Mouse (Mus musculus): ENCODE data around the gene Sipa1l2. TPM values are rescaled to one million over a fixed set of nuclear protein-coding genes. Genes with fewer than 3 reads are reported as not detected.
A peak's percentile ranks its signal among the peaks of the same experiment; 100 is the strongest.

The Sipa1l2 gene
- total RNA-seq, 2 experiments from 2014 or later = 36.9 to 42.0 TPM

GRCm38 (mm10) chr8:125482491-125483096 is 87.0 kb downstream of the Sipa1l2 start:
- no peak for DNase-seq (ENCODE audit: low spot score in 2 of 2)

- DNase-seq (ENCODE audit: low spot score in 2 of 2) = peak; percentile 41 to 66
These were observed 94.7 kb downstream of the Sipa1l2 start for GRCm38 (mm10) chr8:125474876-125475275.

DNA sequence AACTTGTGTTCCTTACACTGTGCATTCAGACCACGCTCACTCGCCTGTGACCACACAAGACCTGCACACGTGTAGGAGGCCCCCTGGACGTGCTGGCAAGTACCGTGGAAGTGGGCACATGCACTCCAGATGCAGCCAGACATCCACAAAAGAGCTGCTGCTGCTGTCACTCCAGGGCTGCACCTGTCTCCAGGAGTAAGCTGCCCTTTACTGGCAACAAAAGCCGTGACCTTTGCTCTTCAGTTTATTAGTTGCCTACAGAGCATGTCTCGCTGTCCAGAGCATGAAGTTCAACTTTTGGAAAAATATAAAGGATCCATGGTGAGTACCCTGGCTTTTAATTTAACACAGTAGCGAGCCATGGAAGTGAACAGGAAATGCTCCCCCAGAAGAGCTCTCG is 98.2 kb downstream of the Sipa1l2 start:
- DNase-seq (ENCODE audit: low spot score in 2 of 2) = no peak

DNA sequence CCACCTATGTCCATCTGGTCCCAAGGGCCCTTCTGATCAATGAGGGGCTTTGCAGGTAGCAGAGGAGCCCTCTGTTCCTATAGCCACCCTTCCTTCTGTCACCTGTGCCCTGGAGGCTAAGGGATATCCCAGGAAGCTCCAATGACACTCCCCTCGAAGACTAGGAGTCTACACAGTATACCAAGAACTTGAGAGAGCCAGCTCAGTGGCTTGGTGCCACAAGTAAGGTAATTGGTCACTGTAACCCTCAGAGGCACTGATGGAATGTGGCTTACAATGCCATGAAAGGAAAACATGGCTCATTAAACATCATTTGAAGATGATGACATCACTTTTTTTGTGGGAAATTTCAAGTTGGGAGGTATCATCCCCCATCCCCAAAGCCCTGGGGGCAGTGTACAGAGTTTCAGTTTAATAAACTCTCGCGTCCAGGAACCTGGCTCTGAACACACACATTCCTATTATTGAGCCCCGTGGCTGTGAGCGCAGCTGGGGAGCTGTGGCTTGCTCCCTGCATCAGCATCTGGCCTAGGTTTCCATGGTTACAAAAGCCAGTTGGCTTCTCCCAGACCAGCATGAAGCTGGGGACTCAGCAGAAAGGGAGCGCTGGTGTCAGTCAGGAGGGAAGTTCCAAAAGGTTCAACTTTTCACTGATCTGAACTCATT is 104.3 kb downstream of the Sipa1l2 start:
- no peak for DNase-seq (ENCODE audit: low spot score in 2 of 2)

- DNase-seq (ENCODE audit: low spot score in 2 of 2) = no peak
These were observed 106.7 kb downstream of the Sipa1l2 start for GRCm38 (mm10) chr8:125462901-125463300.

GRCm38 (mm10) chr8:125461504-125461903 is 108.1 kb downstream of the Sipa1l2 start:
- no peak for DNase-seq (ENCODE audit: low spot score in 2 of 2)

GRCm38 (mm10) chr8:125460602-125461001 is 109.0 kb downstream of the Sipa1l2 start:
- no peak for DNase-seq (ENCODE audit: low spot score in 2 of 2)

- no peak for DNase-seq (ENCODE audit: low spot score in 2 of 2)
These were observed 120.6 kb downstream of the Sipa1l2 start for GRCm38 (mm10) chr8:125449048-125449447.

GRCm38 (mm10) chr8:125447543-125447942 is 122.1 kb downstream of the Sipa1l2 start:
- DNase-seq (ENCODE audit: low spot score in 2 of 2) = no peak

GRCm38 (mm10) chr8:125446236-125446635 is 123.4 kb downstream of the Sipa1l2 start:
- no peak for DNase-seq (ENCODE audit: low spot score in 2 of 2)

- no peak for DNase-seq (ENCODE audit: low spot score in 2 of 2)
These were observed 124.4 kb downstream of the Sipa1l2 start for GRCm38 (mm10) chr8:125445225-125445609.

- DNase-seq (ENCODE audit: low spot score in 2 of 2) = no peak
These were observed 125.0 kb downstream of the Sipa1l2 start for GRCm38 (mm10) chr8:125444457-125445224.

DNA sequence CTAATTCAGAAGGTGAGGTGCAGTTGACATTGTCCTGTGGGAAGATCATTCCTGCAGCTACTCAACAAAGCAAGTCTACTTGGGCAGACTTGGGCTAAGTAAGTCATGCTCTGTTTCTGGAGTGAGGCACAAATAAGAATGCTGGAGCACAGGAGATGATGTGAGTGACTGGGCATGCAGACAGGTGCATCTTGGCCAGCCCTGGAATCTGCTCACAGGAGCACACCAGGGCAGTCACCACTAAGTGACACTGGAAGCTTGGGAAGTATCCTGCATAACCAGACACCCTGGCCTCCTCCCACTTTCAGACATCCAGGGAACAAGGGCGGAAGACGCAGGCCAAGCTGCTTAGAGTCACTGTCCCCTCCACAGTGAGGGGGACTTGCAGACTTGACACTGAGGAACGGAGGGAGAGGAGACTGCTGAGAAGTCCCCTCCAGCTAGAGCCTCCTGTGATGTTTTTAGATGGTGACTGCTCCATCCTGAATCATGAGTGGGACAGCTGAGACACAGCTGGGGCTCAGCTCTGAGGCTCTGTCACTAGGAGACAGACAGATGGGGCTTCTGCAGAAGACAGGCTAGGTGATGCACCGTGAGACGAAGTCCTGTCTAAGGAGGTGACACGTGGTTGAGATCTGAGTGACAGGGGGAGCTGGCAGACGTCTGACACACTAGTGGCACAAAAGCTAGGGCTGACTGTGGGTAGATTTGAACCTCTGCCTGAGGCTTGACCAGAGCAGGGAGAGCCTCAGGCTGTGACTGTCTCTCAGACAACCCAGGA is 134.1 kb downstream of the Sipa1l2 start:
- no peak for DNase-seq (ENCODE audit: low spot score in 2 of 2)

DNA sequence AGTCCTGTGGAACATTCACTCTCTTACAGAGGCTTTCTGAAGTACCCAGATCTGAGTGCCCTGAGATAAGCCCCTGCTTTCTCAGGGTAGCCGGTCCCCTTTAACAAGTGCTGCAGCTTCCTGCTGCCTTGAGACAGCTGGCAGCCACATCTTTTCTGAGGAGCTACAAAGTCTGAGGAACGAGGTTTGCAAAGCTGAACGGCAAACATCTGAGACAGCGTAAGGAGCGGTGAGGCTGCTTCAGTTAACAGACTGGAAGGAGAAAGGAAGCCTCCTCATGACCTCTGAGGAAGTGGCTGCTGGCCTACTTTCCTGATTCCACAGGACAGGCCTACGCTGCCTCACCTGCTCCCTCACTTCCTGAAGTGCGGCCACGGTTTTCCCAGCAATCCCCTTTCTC is 135.5 kb downstream of the Sipa1l2 start:
- no peak for DNase-seq (ENCODE audit: low spot score in 2 of 2)

DNA sequence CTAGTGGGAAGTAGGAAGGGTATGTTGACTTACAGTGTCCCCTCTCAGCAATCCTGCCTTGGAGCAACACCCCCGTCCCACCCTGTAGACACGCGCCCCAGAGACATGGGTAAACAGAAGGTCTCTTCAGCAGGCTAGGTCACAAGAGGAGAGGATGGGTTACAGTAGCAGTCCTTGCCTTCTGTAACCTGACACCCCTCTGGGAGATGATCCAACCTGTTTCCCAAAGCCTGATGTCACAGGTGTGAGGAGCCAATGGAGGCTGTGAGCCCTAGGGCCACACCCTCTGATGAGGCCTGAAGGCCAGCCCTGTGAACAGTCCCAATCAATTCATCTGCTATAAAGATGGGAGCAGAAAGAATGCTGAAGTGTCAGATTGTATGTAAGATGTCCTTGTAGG is 138.3 kb downstream of the Sipa1l2 start:
- no peak for DNase-seq (ENCODE audit: low spot score in 2 of 2)

GRCm38 (mm10) chr8:125430796-125431195 is 138.8 kb downstream of the Sipa1l2 start:
- DNase-seq (ENCODE audit: low spot score in 2 of 2) = no peak

GRCm38 (mm10) chr8:125428979-125429690 is 140.5 kb downstream of the Sipa1l2 start:
- no peak for DNase-seq (ENCODE audit: low spot score in 2 of 2)

DNA sequence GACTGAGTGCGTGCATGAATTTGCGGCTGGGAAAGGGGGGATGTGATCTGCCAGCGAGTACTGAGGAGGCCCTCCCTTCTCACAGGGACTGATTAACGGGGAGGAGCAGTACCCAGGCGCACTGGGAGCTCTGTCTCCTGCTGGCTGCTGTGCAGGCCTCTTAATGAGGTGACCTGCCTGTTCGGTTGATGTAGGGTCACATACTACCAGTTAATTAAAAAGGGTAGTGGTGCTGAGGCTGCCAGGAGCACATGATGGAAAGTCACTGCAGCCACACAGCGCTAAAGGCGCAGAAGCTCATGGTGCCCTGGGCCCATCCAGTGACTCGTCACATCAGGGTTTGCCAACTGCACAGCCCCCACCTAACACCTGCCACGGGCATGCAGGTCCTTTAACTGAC is 145.7 kb downstream of the Sipa1l2 start:
- no peak for DNase-seq (ENCODE audit: low spot score in 2 of 2)

GRCm38 (mm10) chr8:125419202-125419830 is 150.3 kb downstream of the Sipa1l2 start:
- DNase-seq (ENCODE audit: low spot score in 2 of 2) = no peak

DNA sequence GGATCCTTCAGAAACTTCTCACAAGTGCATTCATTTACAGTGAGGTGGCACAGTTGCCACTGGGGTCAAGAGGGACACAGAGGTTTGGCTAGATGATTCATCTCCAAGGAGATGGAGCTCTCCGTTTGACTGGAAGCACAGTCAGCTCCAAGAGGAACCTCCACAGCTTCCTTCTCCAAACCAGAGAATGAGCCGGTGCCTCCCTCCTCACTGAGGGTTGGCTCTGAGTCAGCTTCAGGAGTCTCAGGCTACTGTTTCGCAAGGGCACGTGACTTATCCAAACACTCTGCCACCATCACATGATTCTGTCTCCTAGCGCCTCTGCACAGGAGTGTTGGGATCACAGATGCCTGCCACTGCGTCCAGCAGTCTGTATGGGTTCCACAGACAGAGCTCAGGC is 153.5 kb downstream of the Sipa1l2 start:
- no peak for DNase-seq (ENCODE audit: low spot score in 2 of 2)

Measured in layer of hippocampus, postnatal 14 days (tissue).